Mouse (Mus musculus): ENCODE results near the gene Nit2. TPM values are rescaled to one million over a fixed set of nuclear protein-coding genes. Genes with fewer than 3 reads are reported as not detected.
"Not testable (repeated sequence)": the region's sequence is repeated elsewhere in the genome, so short reads cannot be mapped to it uniquely, and the experiment has no call there.

Nit2 gene
- total and polyA plus RNA-seq, 2 experiments from 2014 or later: 19.7 to 55.4 TPM

DNA sequence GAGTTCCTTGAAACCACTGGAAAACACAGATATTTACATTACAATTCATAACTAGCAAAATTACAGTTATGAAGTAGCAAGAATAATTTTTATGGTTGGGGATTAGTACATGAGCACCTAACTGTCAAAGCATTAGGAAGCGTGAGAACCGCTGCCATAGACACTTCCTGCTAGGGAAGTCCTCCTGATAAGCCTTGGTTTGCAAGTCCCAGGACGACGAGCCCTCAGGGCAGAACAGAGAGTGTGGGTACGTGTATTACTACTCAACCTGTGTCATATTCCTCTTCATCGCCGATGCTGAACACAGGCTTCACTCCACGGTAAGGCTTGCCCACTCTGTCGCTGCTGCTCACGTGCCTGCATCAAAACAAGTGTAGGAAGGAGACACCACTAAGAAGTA is 10.5 kb upstream of the Nit2 start:
- H3K9ac ChIP-seq (replicated peaks; ENCODE audit: low read length, poor library complexity, severe bottlenecking): no peak overlapping the region
- no peak for ATAC-seq (ENCODE audit: low FRiP score)
- H3K27me3 ChIP-seq (ENCODE audit: insufficient read depth, low read length): no peaks in the 10 kb centered on the region
- no peaks in the 10 kb centered on the region for H3K4me1 ChIP-seq (ENCODE audit: insufficient read depth, low read length)
- no peak overlapping the region for H3K4me3 ChIP-seq (ENCODE audit: low read depth, low read length)
- DNase-seq (ENCODE audit: low spot score): no peak
- H3K36me3 ChIP-seq (ENCODE audit: insufficient read depth, low read length): peaks cover 22% of the 10 kb centered on the region
- TF ChIP-seq CTCF (IDR thresholded peaks at IDR 0.05): no peak
- no peak overlapping the region for H3K4me2 ChIP-seq (ENCODE audit: low read depth, low read length, poor library complexity, severe bottlenecking)
- WGBS: 93% methylated on average over 10 of the region's 10 CpGs
- H3K27ac ChIP-seq (ENCODE audit: low read depth, low read length): no peak overlapping the region
- H3K9me3 ChIP-seq (ENCODE audit: low read length): no peaks in the 10 kb centered on the region

DNA sequence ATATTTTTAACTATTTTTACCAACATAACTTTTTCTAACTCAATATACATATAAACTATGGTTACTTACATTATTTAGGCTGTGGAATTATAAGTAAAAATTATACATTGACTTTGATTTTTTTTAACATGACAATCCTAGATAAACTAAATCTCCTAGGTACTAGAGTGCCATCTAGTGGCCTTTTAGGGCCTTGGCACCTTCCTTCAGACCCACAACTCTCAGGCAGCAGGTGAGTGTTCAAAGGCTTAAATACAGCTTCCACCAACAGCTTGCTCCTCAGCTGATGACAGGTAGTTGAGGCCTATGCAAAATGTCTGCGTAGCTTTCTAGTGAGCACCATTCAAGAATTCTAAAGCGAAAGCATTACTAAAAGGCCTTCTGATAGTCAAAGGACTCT is 10.1 kb upstream of the Nit2 start:
- H3K27me3 ChIP-seq (ENCODE audit: insufficient read depth, low read length): no peaks in the 10 kb centered on the region
- ATAC-seq (ENCODE audit: low FRiP score) (peak; percentile 62; the same call in 1 of the 2 replicates), DNase-seq (ENCODE audit: low spot score) (peak; percentile 84)
- H3K4me2 ChIP-seq (ENCODE audit: low read depth, low read length, poor library complexity, severe bottlenecking): no peak overlapping the region
- 65% methylated on average over 2 of the region's 2 CpGs for WGBS
- TF ChIP-seq CTCF (IDR thresholded peaks at IDR 0.05): peak; percentile 82
- H3K4me3 ChIP-seq (ENCODE audit: low read depth, low read length): no peak overlapping the region
- H3K36me3 ChIP-seq (ENCODE audit: insufficient read depth, low read length): peaks cover 21% of the 10 kb centered on the region
- H3K9me3 ChIP-seq (ENCODE audit: low read length): no peaks in the 10 kb centered on the region
- no peaks in the 10 kb centered on the region for H3K4me1 ChIP-seq (ENCODE audit: insufficient read depth, low read length)
- H3K27ac ChIP-seq (ENCODE audit: low read depth, low read length): no peak overlapping the region
- no peak overlapping the region for H3K9ac ChIP-seq (replicated peaks; ENCODE audit: low read length, poor library complexity, severe bottlenecking)

- 90% methylated on average over 7 of the region's 7 CpGs for WGBS
- H3K27ac ChIP-seq (ENCODE audit: low read depth, low read length): no peak overlapping the region
Observed at GRCm38 (mm10) chr16:57176276-57176675, 9.1 kb upstream of the Nit2 start.

DNA sequence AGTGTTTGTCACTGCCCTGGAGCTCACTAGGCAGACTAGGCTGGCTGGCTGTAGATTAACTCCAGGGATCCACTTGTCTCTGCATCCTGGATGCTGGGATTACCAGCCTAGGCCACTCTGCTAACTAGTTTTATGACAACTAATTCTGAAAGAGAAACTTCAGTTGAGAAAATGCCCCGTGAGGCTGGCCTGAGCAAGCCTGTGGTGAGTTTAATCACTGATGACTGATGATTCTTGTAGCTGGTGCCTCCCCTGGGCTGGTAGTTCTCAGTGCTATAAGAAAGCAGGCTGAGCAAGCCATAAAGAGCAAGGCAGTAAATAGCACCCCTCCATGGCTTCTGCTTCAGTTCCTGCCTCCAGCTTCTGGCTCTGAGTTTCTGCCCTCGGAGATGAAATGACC is 8.6 kb upstream of the Nit2 start:
- Histone ChIP-seq H3K9ac (replicated peaks; ENCODE audit: low read length, poor library complexity, severe bottlenecking) (no peak overlapping the region), H3K4me1 (ENCODE audit: insufficient read depth, low read length) (no peaks in the 10 kb centered on the region), H3K27me3 (ENCODE audit: insufficient read depth, low read length) (no peaks in the 10 kb centered on the region), H3K27ac (ENCODE audit: low read depth, low read length) (no peak overlapping the region), H3K9me3 (ENCODE audit: low read length) (no peaks in the 10 kb centered on the region), H3K4me3 (ENCODE audit: low read depth, low read length) (no peak overlapping the region), H3K36me3 (ENCODE audit: insufficient read depth, low read length) (peaks cover 22% of the 10 kb centered on the region; the same call in 1 of the 2 replicates), H3K4me2 (ENCODE audit: low read depth, low read length, poor library complexity, severe bottlenecking) (no peak overlapping the region)
- DNase-seq (ENCODE audit: low spot score) (no peak), ATAC-seq (ENCODE audit: low FRiP score) (no peak)
- 81% methylated on average over 2 of the region's 2 CpGs for WGBS
- no peak for TF ChIP-seq CTCF (IDR thresholded peaks at IDR 0.05)

More at GRCm38 (mm10) chr16:57176276-57176675, 9.1 kb upstream of the Nit2 start:
- Histone ChIP-seq H3K27me3 (ENCODE audit: insufficient read depth, low read length) (no peaks in the 10 kb centered on the region), H3K9me3 (ENCODE audit: low read length) (no peaks in the 10 kb centered on the region), H3K4me3 (ENCODE audit: low read depth, low read length) (no peak overlapping the region), H3K4me2 (ENCODE audit: low read depth, low read length, poor library complexity, severe bottlenecking) (no peak overlapping the region), H3K4me1 (ENCODE audit: insufficient read depth, low read length) (no peaks in the 10 kb centered on the region), H3K36me3 (ENCODE audit: insufficient read depth, low read length) (peaks cover 17% of the 10 kb centered on the region; the same call in 1 of the 2 replicates), H3K9ac (replicated peaks; ENCODE audit: low read length, poor library complexity, severe bottlenecking) (no peak overlapping the region)
- ATAC-seq (ENCODE audit: low FRiP score) (no peak), DNase-seq (ENCODE audit: low spot score) (no peak)
- no peak for TF ChIP-seq CTCF (IDR thresholded peaks at IDR 0.05)

DNA sequence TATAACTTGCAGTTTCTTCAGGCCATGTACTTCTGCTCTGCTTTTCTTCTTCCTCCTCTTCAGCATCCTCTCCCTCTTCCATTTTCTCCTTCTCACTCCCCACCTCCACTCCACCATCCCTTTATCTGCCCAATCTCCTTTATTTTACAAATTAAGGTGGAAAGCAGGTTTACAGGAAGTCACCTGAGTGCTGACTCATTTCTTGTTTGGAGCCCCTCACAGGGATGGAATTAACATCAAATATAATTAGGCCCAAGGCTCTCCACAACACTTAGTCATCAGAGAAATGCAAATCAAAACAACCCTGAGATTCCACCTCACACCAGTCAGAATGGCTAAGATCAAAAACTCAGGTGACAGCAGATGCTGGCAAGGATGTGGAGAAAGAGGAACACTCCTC is 7.3 kb upstream of the Nit2 start:
- not testable (repeated sequence) for H3K27me3 ChIP-seq (ENCODE audit: insufficient read depth, low read length); H3K27ac ChIP-seq (ENCODE audit: low read depth, low read length); ATAC-seq (ENCODE audit: low FRiP score); H3K4me1 ChIP-seq (ENCODE audit: insufficient read depth, low read length); H3K4me2 ChIP-seq (ENCODE audit: low read depth, low read length, poor library complexity, severe bottlenecking); H3K9me3 ChIP-seq (ENCODE audit: low read length); H3K4me3 ChIP-seq (ENCODE audit: low read depth, low read length); H3K9ac ChIP-seq (replicated peaks; ENCODE audit: low read length, poor library complexity, severe bottlenecking); DNase-seq (ENCODE audit: low spot score)
- H3K36me3 ChIP-seq (ENCODE audit: insufficient read depth, low read length): peaks cover 30% of the 10 kb centered on the region; the same call in 1 of the 2 replicates

GRCm38 (mm10) chr16:57171570-57171969 is 4.4 kb upstream of the Nit2 start:
- peaks cover 28% of the 10 kb centered on the region; the same call in 1 of the 2 replicates for H3K36me3 ChIP-seq (ENCODE audit: insufficient read depth, low read length)
- DNase-seq (ENCODE audit: low spot score) (no peak), ATAC-seq (ENCODE audit: low FRiP score) (no peak)
- H3K4me1 ChIP-seq (ENCODE audit: insufficient read depth, low read length): 0 out of 2 replicates have a peak, but pooled peaks cover 5% of the 10 kb centered on the region
- WGBS: 94% methylated on average over 6 of the region's 6 CpGs
- no peaks in the 10 kb centered on the region for H3K9me3 ChIP-seq (ENCODE audit: low read length)
- no peak for TF ChIP-seq CTCF (IDR thresholded peaks at IDR 0.05)
- no peaks in the 10 kb centered on the region for H3K27me3 ChIP-seq (ENCODE audit: insufficient read depth, low read length)
- no peak overlapping the region for H3K4me3 ChIP-seq (ENCODE audit: low read depth, low read length)
- no peak overlapping the region for H3K27ac ChIP-seq (ENCODE audit: low read depth, low read length)
- no peak overlapping the region for H3K4me2 ChIP-seq (ENCODE audit: low read depth, low read length, poor library complexity, severe bottlenecking)
- H3K9ac ChIP-seq (replicated peaks; ENCODE audit: low read length, poor library complexity, severe bottlenecking): no peak overlapping the region
